In the genomic region with DNA sequence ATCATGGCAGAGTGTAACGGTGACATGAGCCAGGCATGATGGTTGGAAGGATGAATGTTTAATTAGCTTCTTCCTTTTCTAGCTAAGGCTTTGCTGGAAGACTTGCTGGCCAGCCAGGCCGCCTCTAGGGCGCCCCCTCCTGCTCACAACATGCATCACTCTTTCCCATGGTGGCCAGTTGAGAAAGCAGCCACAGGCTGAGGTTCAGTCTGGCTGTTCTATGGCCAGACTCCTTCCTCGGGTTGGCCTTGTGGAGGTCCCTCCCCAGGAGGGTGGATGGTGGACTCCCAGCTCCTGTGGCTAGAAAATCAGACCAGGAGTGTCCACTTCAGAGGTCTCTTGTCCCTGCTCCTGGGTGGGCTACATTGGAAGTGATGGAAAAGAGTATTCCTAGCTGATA, we compare ENCODE assay signal across 9 mouse cellular contexts. TPM values are rescaled to one million over a fixed set of nuclear protein-coding genes. Genes with fewer than 3 reads are reported as not detected.
DNase-seq lines count a peak whose midpoint lies in the region; TF ChIP-seq lines count a peak whose summit lies in the region.
"Had no signal": no experiment of that assay in that cellular context is flagged by ENCODE, and none has a peak within 500 bp of the region (broad histone marks: within the 10 kb centered on the region; RNA-seq: fewer than 3 reads in every experiment).

No protein-coding gene starts in this region.

- H3K27me3 ChIP-seq in E14TG2a.4 (ENCODE audit: insufficient read depth, low read length): peaks cover 17% of the 10 kb centered on the region
- H3K27me3 ChIP-seq: hindbrain, embryonic 15.5 days had no signal

- H3K9me3 ChIP-seq in E14TG2a.4 (ENCODE audit: low read length): no peaks in the 10 kb centered on the region
- H3K9me3 ChIP-seq: hindbrain, embryonic 15.5 days had no signal

- H3K36me3 ChIP-seq in E14TG2a.4 (ENCODE audit: insufficient read depth, low read length): no peaks in the 10 kb centered on the region
- H3K36me3 ChIP-seq: hindbrain, embryonic 15.5 days had no signal

- peak; percentile 74 for TF ChIP-seq CTCF in E14TG2a.4 (conservative IDR thresholded peaks at IDR 0.05; ENCODE audit: low read length)

- H3K4me1 ChIP-seq in E14TG2a.4 (replicated peaks; ENCODE audit: low read depth, low read length): peaks cover 28% of the 10 kb centered on the region

- peak; percentile 86 for DNase-seq in adrenal gland, adult 2 months
- peak; percentile 76 for DNase-seq in embryo, embryonic 9.5 days (ENCODE audit: extremely low spot score)
- DNase-seq in heart, adult 8-10 months (ENCODE audit: low spot score): peak; percentile 73
- DNase-seq in layer of hippocampus, adult 8-10 months (ENCODE audit: low spot score in 2 of 2): peak; percentile 40 to 78
- peak; percentile 79 for DNase-seq in lung, postnatal 25 days (ENCODE audit: low spot score)
- DNase-seq in right cerebral cortex, adult 2 months (ENCODE audit: low spot score in 2 of 2): peak; percentile 76 to 80
- peak; percentile 76 to 79 for DNase-seq in urinary bladder, postnatal 36 days (ENCODE audit: low spot score in 2 of 2)

- no peak overlapping the region for H3K4me3 ChIP-seq in E14TG2a.4 (replicated peaks; ENCODE audit: low read length)
- H3K4me3 ChIP-seq: hindbrain, embryonic 15.5 days had no signal

RNA-seq across cellular contexts. Expression of gene Golt1a, which starts 2.8 kb away (rescaled TPM):
- under 1 TPM in 1 of 2 experiments, not detected in 1; 0.69 TPM for total RNA-seq in adrenal gland, adult 2 months (2021)
- polyA plus RNA-seq in adrenal gland, adult 2 months (2012; rRNA removed): not detected in 2 replicates
- total RNA-seq in heart, adult 8-10 months (2022): not detected
- total RNA-seq in layer of hippocampus, adult 8-10 months (2022): not detected
- polyA plus RNA-seq: hindbrain, embryonic 15.5 days had no signal

RNA-seq across cellular contexts. Expression of gene Kiss1, which starts 14.8 kb away (rescaled TPM):
- not detected for total RNA-seq in adrenal gland, adult 2 months (2021)
- not detected in 2 replicates for polyA plus RNA-seq in adrenal gland, adult 2 months (2012; rRNA removed)
- total RNA-seq in heart, adult 8-10 months (2022): not detected
- total RNA-seq in layer of hippocampus, adult 8-10 months (2022): not detected

RNA-seq across cellular contexts. Expression of gene Ren1, which starts 43.5 kb away (rescaled TPM):
- total RNA-seq in adrenal gland, adult 2 months (2021): 1 to 10 TPM; 5.5 to 9.2 TPM
- polyA plus RNA-seq in adrenal gland, adult 2 months (2012; rRNA removed): 4.4 and 6.0 TPM in 2 replicates
- under 1 TPM in 1 of 4 experiments, not detected in 3; 0.19 TPM for total RNA-seq in heart, adult 8-10 months (2022)
- total RNA-seq in layer of hippocampus, adult 8-10 months (2022): not detected

RNA-seq across cellular contexts. Expression of gene Etnk2, which starts 56.5 kb away (rescaled TPM):
- 10 to 100 TPM in 1 of 2 experiments, 1 to 10 TPM in 1; 6.2 to 13.5 TPM for total RNA-seq in adrenal gland, adult 2 months (2021)
- 8.2 and 10.0 TPM in 2 replicates for polyA plus RNA-seq in adrenal gland, adult 2 months (2012; rRNA removed)
- under 1 TPM; 0.16 to 0.69 (median 0.33) TPM for total RNA-seq in heart, adult 8-10 months (2022)
- total RNA-seq in layer of hippocampus, adult 8-10 months (2022): 1 to 10 TPM; 2.0 to 3.3 (median 2.5) TPM

Comparison
In these comparisons a context has a peak if more than half of its experiments do, and no peak if none do; other contexts are left out.
1. RNA of gene Ren1, which starts 43.5 kb away (total RNA-seq): 5.5 to 9.2 TPM in adrenal gland, adult 2 months; not detected in layer of hippocampus, adult 8-10 months and 0.19 TPM in heart, adult 8-10 months; every median in the first group is over 4 times any median in the second.
2. Peak in every context shown above with its lines, with median percentiles within 50 percentile points of each other: DNase-seq.